Mouse (Mus musculus) kidney, embryonic 14.5 days (tissue): ENCODE measurements at regions not wholly inside any gene's neighbourhood (a gene's known extent, or its start where the extent isn't known, plus 50 kb on each side); places are given as distances from the start of the nearest gene placed in this dataset.

Experiments used
- ATAC-seq: fragments of 200-750 bp; cut with Nextera tagmentation; 2 replicates; pipeline ENCODE4 v1.8.0; 2017; ENCODE audit warnings: moderate number of reproducible peaks, mild to moderate bottlenecking, moderate TSS enrichment, moderate library complexity; ENCODE audit not compliant: low FRiP score, low TSS enrichment
- H3K27ac ChIP-seq: fragments of 300-500 bp; sonication (generic); 2 replicates; pipeline ENCODE4 v1.5.1; 2014; ENCODE audit warnings: low read depth, mild to moderate bottlenecking, low read length, moderate library complexity, mixed read lengths
- H3K27me3 ChIP-seq: fragments of 300-500 bp; sonication (generic); 2 replicates; pipeline ENCODE4 v1.6.1; 2014; ENCODE audit warnings: mild to moderate bottlenecking, low read length; ENCODE audit not compliant: control insufficient read depth, insufficient read depth
- H3K36me3 ChIP-seq: fragments of 300-500 bp; sonication (generic); 2 replicates; pipeline ENCODE4 v1.6.1; 2014; ENCODE audit warnings: low read length, mixed read lengths; ENCODE audit not compliant: control insufficient read depth, insufficient read depth
- H3K4me1 ChIP-seq: fragments of 300-500 bp; sonication (generic); 2 replicates; pipeline ENCODE4 v1.6.1; 2014; ENCODE audit warnings: low read length, mixed read lengths; ENCODE audit not compliant: control insufficient read depth, insufficient read depth
- H3K4me2 ChIP-seq: fragments of 300-500 bp; sonication (generic); replicated peaks from 2 replicates; pipeline ENCODE4 v1.6.1; 2014; ENCODE audit warnings: low read depth, mild to moderate bottlenecking, low read length
- H3K4me3 ChIP-seq: fragments of 300-500 bp; sonication (generic); 2 replicates; pipeline ENCODE4 v1.5.1; 2014; ENCODE audit warnings: mild to moderate bottlenecking, low read length
- H3K9ac ChIP-seq: fragments of 300-500 bp; sonication (generic); 2 replicates; pipeline ENCODE4 v1.6.1; 2014; ENCODE audit warnings: low read depth, mild to moderate bottlenecking, low read length, moderate library complexity
- H3K9me3 ChIP-seq: fragments of 300-500 bp; sonication (generic); 2 replicates; pipeline ENCODE4 v1.6.1; 2016; ENCODE audit warnings: low read length; ENCODE audit not compliant: control insufficient read depth
- WGBS: fragments of 180-500 bp; shearing (Covaris S2); extraction: QIAGEN DNeasy Blood & Tissue Kit; methylation state at CpG from one replicate; pipeline ENCODE4 v1.1.7; 2014; 5-methylcytosine and 5-hydroxymethylcytosine counted together

GRCm38 (mm10) chr1:136727868-136728631 is 103.3 kb downstream of the Zfp281 start:
- Histone ChIP-seq H3K9ac (no peak overlapping the region), H3K4me2 (no peak overlapping the region), H3K9me3 (no peaks in the 10 kb centered on the region), H3K4me3 (no peak overlapping the region), H3K27me3 (peaks cover 7% of the 10 kb centered on the region; the same call in 1 of the 2 replicates), H3K4me1 (no peaks in the 10 kb centered on the region), H3K36me3 (no peaks in the 10 kb centered on the region), H3K27ac (no peak overlapping the region)
- no peak for ATAC-seq
- WGBS: 54% methylated on average over 7 of the region's 7 CpGs

- Histone ChIP-seq H3K27me3 (peaks cover 7% of the 10 kb centered on the region; the same call in 1 of the 2 replicates), H3K4me2 (no peak overlapping the region)
- no peak for ATAC-seq
Measured at GRCm38 (mm10) chr1:136728632-136728944, 103.9 kb downstream of the Zfp281 start.

GRCm38 (mm10) chr1:136730638-136731037 is 105.9 kb downstream of the Zfp281 start:
- H3K4me3 ChIP-seq: no peak overlapping the region
- 57% methylated on average over 11 of the region's 11 CpGs for WGBS

More at GRCm38 (mm10) chr1:136728632-136728944, 103.9 kb downstream of the Zfp281 start:
- 85% methylated on average over 4 of the region's 4 CpGs for WGBS
- Histone ChIP-seq H3K9me3 (no peaks in the 10 kb centered on the region), H3K9ac (no peak overlapping the region), H3K4me1 (no peaks in the 10 kb centered on the region), H3K36me3 (no peaks in the 10 kb centered on the region), H3K4me3 (no peak overlapping the region), H3K27ac (no peak overlapping the region)

GRCm38 (mm10) chr1:136738030-136738429 is 113.3 kb downstream of the Zfp281 start:
- WGBS: 37% methylated on average over 5 of the region's 5 CpGs
- Histone ChIP-seq H3K27me3 (no peaks in the 10 kb centered on the region), H3K4me2 (no peak overlapping the region), H3K4me3 (no peak overlapping the region), H3K27ac (no peak overlapping the region), H3K9me3 (no peaks in the 10 kb centered on the region), H3K9ac (no peak overlapping the region), H3K4me1 (no peaks in the 10 kb centered on the region), H3K36me3 (no peaks in the 10 kb centered on the region)
- ATAC-seq: no peak

More at GRCm38 (mm10) chr1:136730638-136731037, 105.9 kb downstream of the Zfp281 start:
- Histone ChIP-seq H3K4me2 (no peak overlapping the region), H3K36me3 (no peaks in the 10 kb centered on the region), H3K9ac (no peak overlapping the region), H3K4me1 (no peaks in the 10 kb centered on the region), H3K9me3 (no peaks in the 10 kb centered on the region), H3K27me3 (peaks cover 7% of the 10 kb centered on the region; the same call in 1 of the 2 replicates), H3K27ac (no peak overlapping the region)
- no peak for ATAC-seq

- no peaks in the 10 kb centered on the region for H3K27me3 ChIP-seq
- no peak overlapping the region for H3K4me2 ChIP-seq
- 90% methylated on average over 5 of the region's 5 CpGs for WGBS
- H3K27ac ChIP-seq: no peak overlapping the region
- H3K9ac ChIP-seq: no peak overlapping the region
- H3K4me3 ChIP-seq: no peak overlapping the region
- ATAC-seq: no peak
- H3K9me3 ChIP-seq: no peaks in the 10 kb centered on the region
- H3K36me3 ChIP-seq: no peaks in the 10 kb centered on the region
- no peaks in the 10 kb centered on the region for H3K4me1 ChIP-seq
Measured at GRCm38 (mm10) chr1:136739486-136739885, 114.8 kb downstream of the Zfp281 start.

GRCm38 (mm10) chr1:136741061-136741460 is 116.4 kb downstream of the Zfp281 start:
- Histone ChIP-seq H3K4me2 (no peak overlapping the region), H3K27ac (no peak overlapping the region), H3K9me3 (no peaks in the 10 kb centered on the region), H3K4me1 (no peaks in the 10 kb centered on the region), H3K4me3 (no peak overlapping the region), H3K9ac (no peak overlapping the region), H3K36me3 (no peaks in the 10 kb centered on the region), H3K27me3 (no peaks in the 10 kb centered on the region)
- ATAC-seq: no peak
- 88% methylated on average over 10 of the region's 10 CpGs for WGBS

- Histone ChIP-seq H3K9ac (no peak overlapping the region), H3K4me3 (no peak overlapping the region), H3K4me2 (no peak overlapping the region), H3K4me1 (no peaks in the 10 kb centered on the region), H3K9me3 (no peaks in the 10 kb centered on the region), H3K36me3 (no peaks in the 10 kb centered on the region), H3K27me3 (no peaks in the 10 kb centered on the region), H3K27ac (no peak overlapping the region)
- 57% methylated on average over 8 of the region's 8 CpGs for WGBS
- no peak for ATAC-seq
Measured at GRCm38 (mm10) chr1:136749188-136749587, 124.5 kb downstream of the Zfp281 start.

- H3K36me3 ChIP-seq: no peaks in the 10 kb centered on the region
- 43% methylated on average over 14 of the region's 14 CpGs for WGBS
- no peak overlapping the region for H3K9ac ChIP-seq
- H3K4me1 ChIP-seq: no peaks in the 10 kb centered on the region
- no peaks in the 10 kb centered on the region for H3K9me3 ChIP-seq
- no peak overlapping the region for H3K4me3 ChIP-seq
- H3K27ac ChIP-seq: no peak overlapping the region
- H3K4me2 ChIP-seq: no peak overlapping the region
- H3K27me3 ChIP-seq: no peaks in the 10 kb centered on the region
- ATAC-seq: peak; percentile 78
Measured at GRCm38 (mm10) chr1:136751464-136752191, 126.9 kb downstream of the Zfp281 start.

GRCm38 (mm10) chr1:136754286-136754685 is 129.6 kb downstream of the Zfp281 start:
- no peak overlapping the region for H3K4me2 ChIP-seq
- WGBS: 92% methylated on average over 6 of the region's 6 CpGs
- H3K4me1 ChIP-seq: no peaks in the 10 kb centered on the region
- no peak overlapping the region for H3K9ac ChIP-seq
- no peak for ATAC-seq
- H3K36me3 ChIP-seq: no peaks in the 10 kb centered on the region
- H3K27me3 ChIP-seq: no peaks in the 10 kb centered on the region
- no peak overlapping the region for H3K27ac ChIP-seq
- no peak overlapping the region for H3K4me3 ChIP-seq
- H3K9me3 ChIP-seq: no peaks in the 10 kb centered on the region
